ENCODE assay signal across 9 mouse cellular contexts in the genomic region with DNA sequence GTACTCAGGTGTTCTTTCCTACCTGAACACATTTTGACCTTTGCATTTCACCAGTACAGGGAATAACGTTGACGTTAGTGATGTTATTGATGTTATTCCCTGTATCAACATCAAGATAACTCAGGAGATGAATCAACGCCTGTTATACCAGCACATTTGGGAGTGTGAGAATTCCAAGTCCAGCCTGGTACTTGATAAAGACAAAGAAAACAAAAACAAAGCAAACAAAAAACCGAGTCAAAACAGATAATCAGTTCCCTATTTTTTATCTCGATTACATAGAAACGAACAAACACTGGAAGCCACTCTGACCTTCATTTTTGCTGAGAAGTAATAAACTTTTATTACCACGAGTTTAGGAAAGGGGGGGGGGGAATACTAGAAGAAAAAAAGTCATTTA. TPM values are rescaled to one million over a fixed set of nuclear protein-coding genes. Genes with fewer than 3 reads are reported as not detected.
DNase-seq lines count a peak whose midpoint lies in the region; ATAC-seq and TF ChIP-seq lines count a peak whose summit lies in the region.
"Had no signal": no experiment of that assay in that cellular context is flagged by ENCODE, and none has a peak within 500 bp of the region (broad histone marks: within the 10 kb centered on the region; RNA-seq: fewer than 3 reads in every experiment).

No protein-coding gene starts in this region.

- TF ChIP-seq POLR2A in bone marrow macrophage, adult 2 months (IDR thresholded peaks at IDR 0.05; ENCODE audit: borderline replicate concordance, low read depth, low read length): no peak

- H3K4me2 ChIP-seq in heart, postnatal 0 days (ENCODE audit: low read depth, low read length): peak overlapping the region; percentile 88
- H3K4me2 ChIP-seq in hindbrain, embryonic 13.5 days: peak overlapping the region; percentile 64
- peak overlapping the region; percentile 75 for H3K4me2 ChIP-seq in midbrain, embryonic 13.5 days (replicated peaks)

- H3K4me1 ChIP-seq in heart, postnatal 0 days (ENCODE audit: control insufficient read depth, insufficient read depth): no peaks in the 10 kb centered on the region
- peaks cover under 1% of the 10 kb centered on the region for H3K4me1 ChIP-seq in bone marrow macrophage, adult 2 months (ENCODE audit: control insufficient read depth, insufficient read depth, low read length)
- peaks cover 7% of the 10 kb centered on the region for H3K4me1 ChIP-seq in hindbrain, embryonic 13.5 days (replicated peaks)
- H3K4me1 ChIP-seq in midbrain, embryonic 13.5 days (replicated peaks): peaks cover 3% of the 10 kb centered on the region; the same call in 1 of the 2 replicates

- no peak for TF ChIP-seq CTCF in heart, postnatal 0 days (IDR thresholded peaks at IDR 0.05; ENCODE audit: low read depth)
- TF ChIP-seq CTCF in bone marrow macrophage, adult 2 months (IDR thresholded peaks at IDR 0.05; ENCODE audit: low read depth, low read length): no peak

- ATAC-seq in heart, postnatal 0 days (ENCODE audit: insufficient read depth, low read depth): no peak
- no peak for ATAC-seq in hindbrain, embryonic 13.5 days (ENCODE audit: low FRiP score)
- no peak for ATAC-seq in midbrain, embryonic 13.5 days
- no peak for ATAC-seq in monocyte, adult 5-6 weeks (replicated peaks; ENCODE audit: insufficient number of reproducible peaks, low FRiP score, low TSS enrichment, poor library complexity, severe bottlenecking)

- TF ChIP-seq EP300 in heart, postnatal 0 days (IDR thresholded peaks at IDR 0.05; ENCODE audit: low read depth): no peak

- WGBS in heart, postnatal 0 days: 47% methylated on average over 7 of the region's 7 CpGs
- 65% methylated on average over 7 of the region's 7 CpGs for WGBS in hindbrain, embryonic 13.5 days
- 68% methylated on average over 7 of the region's 7 CpGs for WGBS in midbrain, embryonic 13.5 days

- no peaks in the 10 kb centered on the region for H3K9me3 ChIP-seq in heart, postnatal 0 days (replicated peaks; ENCODE audit: control insufficient read depth, low read length)
- H3K9me3 ChIP-seq in hindbrain, embryonic 13.5 days: no peaks in the 10 kb centered on the region
- H3K9me3 ChIP-seq in midbrain, embryonic 13.5 days: no peaks in the 10 kb centered on the region

- H3K36me3 ChIP-seq in heart, postnatal 0 days (replicated peaks; ENCODE audit: control insufficient read depth, insufficient read depth, low read length): no peaks in the 10 kb centered on the region
- H3K36me3 ChIP-seq in hindbrain, embryonic 13.5 days: peaks cover 5% of the 10 kb centered on the region; the same call in 1 of the 2 replicates
- H3K36me3 ChIP-seq in midbrain, embryonic 13.5 days: 0 out of 2 replicates have a peak, but pooled peaks cover 4% of the 10 kb centered on the region

- peak overlapping the region; percentile 83 for H3K4me3 ChIP-seq in heart, postnatal 0 days (ENCODE audit: low read depth, low read length)
- peak overlapping the region; percentile 80 for H3K4me3 ChIP-seq in bone marrow macrophage, adult 2 months (ENCODE audit: insufficient read depth, low read length)
- H3K4me3 ChIP-seq in hindbrain, embryonic 13.5 days: peak overlapping the region; percentile 78
- peak overlapping the region; percentile 74 for H3K4me3 ChIP-seq in midbrain, embryonic 13.5 days (replicated peaks)

- DNase-seq in heart, postnatal 0 days (ENCODE audit: low spot score): no peak
- no peak for DNase-seq in heart, adult 18-20 months
- no peak for DNase-seq in c-Kit-positive CD71-positive TER-119-positive erythroid progenitor cells, embryonic 14.5 days (ENCODE audit: low spot score)
- DNase-seq in layer of hippocampus, adult 9-11 months: no peak
- DNase-seq: right cerebral cortex, adult 18-20 months had no signal

- peak overlapping the region; percentile 89; the same call in 1 of the 2 replicates for H3K27ac ChIP-seq in heart, postnatal 0 days (ENCODE audit: low read depth)
- H3K27ac ChIP-seq in bone marrow macrophage, adult 2 months (ENCODE audit: insufficient read depth, low read depth, low read length): no peak overlapping the region
- peak overlapping the region; percentile 88 for H3K27ac ChIP-seq in hindbrain, embryonic 13.5 days
- H3K27ac ChIP-seq in midbrain, embryonic 13.5 days: no peak overlapping the region

- peak overlapping the region; percentile 73 for H3K9ac ChIP-seq in heart, postnatal 0 days (replicated peaks; ENCODE audit: low read depth, low read length)
- peak overlapping the region; percentile 88 for H3K9ac ChIP-seq in hindbrain, embryonic 13.5 days
- H3K9ac ChIP-seq in midbrain, embryonic 13.5 days (replicated peaks): peak overlapping the region; percentile 82

- H3K27me3 ChIP-seq in heart, postnatal 0 days (ENCODE audit: control insufficient read depth, insufficient read depth, low read length): no peaks in the 10 kb centered on the region
- H3K27me3 ChIP-seq in hindbrain, embryonic 13.5 days: no peaks in the 10 kb centered on the region
- H3K27me3 ChIP-seq in midbrain, embryonic 13.5 days: no peaks in the 10 kb centered on the region

RNA-seq across cellular contexts. Expression of a gene that starts 1.0 kb away (rescaled TPM):
- total RNA-seq in heart, postnatal 0 days (2014; rRNA removed; ENCODE audit: low replicate concordance): 18.7 and 21.0 TPM in 2 replicates
- 44.7 and 45.1 TPM in 2 replicates for polyA plus RNA-seq in heart, postnatal 0 days (2015; fragmentation: Nextera tagmentation; extraction: Ambion mirVana)
- 10 to 100 TPM; 69.0 to 76.7 TPM for total RNA-seq in heart, adult 18-20 months (2021)
- 12.1 and 13.9 TPM in 2 replicates for polyA plus RNA-seq in bone marrow macrophage, adult 2 months (2012; ENCODE audit: insufficient read depth, insufficient read length, missing spikeins)
- 41.4 and 42.7 TPM in 2 replicates for polyA plus RNA-seq in hindbrain, embryonic 13.5 days (2015; fragmentation: Nextera tagmentation; extraction: Ambion mirVana)
- polyA plus RNA-seq in midbrain, embryonic 13.5 days (2015; fragmentation: Nextera tagmentation; extraction: Ambion mirVana): 33.7 and 35.7 TPM in 2 replicates
- 43.1 to 48.6 TPM (median 47.9 TPM) in 3 replicates for total RNA-seq in monocyte, adult 5-6 weeks (2017)

RNA-seq across cellular contexts. Expression of a gene that starts 10.7 kb away (rescaled TPM):
- 11.7 and 18.2 TPM in 2 replicates for total RNA-seq in heart, postnatal 0 days (2014; rRNA removed; ENCODE audit: low replicate concordance)
- 4.9 and 5.4 TPM in 2 replicates for polyA plus RNA-seq in heart, postnatal 0 days (2015; fragmentation: Nextera tagmentation; extraction: Ambion mirVana)
- 10 to 100 TPM; 11.6 to 12.4 TPM for total RNA-seq in heart, adult 18-20 months (2021)
- polyA plus RNA-seq in bone marrow macrophage, adult 2 months (2012; ENCODE audit: insufficient read depth, insufficient read length, missing spikeins): 18.0 and 18.7 TPM in 2 replicates
- polyA plus RNA-seq in hindbrain, embryonic 13.5 days (2015; fragmentation: Nextera tagmentation; extraction: Ambion mirVana): 13.9 and 14.8 TPM in 2 replicates
- 15.2 and 17.5 TPM in 2 replicates for polyA plus RNA-seq in midbrain, embryonic 13.5 days (2015; fragmentation: Nextera tagmentation; extraction: Ambion mirVana)
- 43.3 to 66.9 TPM (median 52.2 TPM) in 3 replicates for total RNA-seq in monocyte, adult 5-6 weeks (2017)

RNA-seq across cellular contexts. Expression of a gene that starts 32.3 kb away (rescaled TPM):
- total RNA-seq in heart, postnatal 0 days (2014; rRNA removed; ENCODE audit: low replicate concordance): 1.1 TPM in 1 of 2 replicates, not detected in the other
- polyA plus RNA-seq in heart, postnatal 0 days (2015; fragmentation: Nextera tagmentation; extraction: Ambion mirVana): 0.69 and 0.79 TPM in 2 replicates
- total RNA-seq in heart, adult 18-20 months (2021): under 1 TPM; 0.52 to 0.93 TPM
- 0.67 and 1.3 TPM in 2 replicates for polyA plus RNA-seq in bone marrow macrophage, adult 2 months (2012; ENCODE audit: insufficient read depth, insufficient read length, missing spikeins)
- 2.6 and 2.8 TPM in 2 replicates for polyA plus RNA-seq in hindbrain, embryonic 13.5 days (2015; fragmentation: Nextera tagmentation; extraction: Ambion mirVana)
- 1.8 and 2.2 TPM in 2 replicates for polyA plus RNA-seq in midbrain, embryonic 13.5 days (2015; fragmentation: Nextera tagmentation; extraction: Ambion mirVana)
- total RNA-seq in monocyte, adult 5-6 weeks (2017): 1.7 to 14.7 TPM in 2 of 3 replicates, not detected in the other

Comparison
In these comparisons a context has a peak if more than half of its experiments do, and no peak if none do; other contexts are left out.
1. H3K27ac ChIP-seq: peak in heart, postnatal 0 days (single experiment) and hindbrain, embryonic 13.5 days (single experiment); none in bone marrow macrophage, adult 2 months (single experiment) and midbrain, embryonic 13.5 days (single experiment).
2. Peak in every context shown above with its lines, with median percentiles within 50 percentile points of each other: H3K4me2 ChIP-seq, H3K4me3 ChIP-seq and H3K9ac ChIP-seq.